Mouse (Mus musculus) lung, postnatal 10 days (tissue): ENCODE results near the gene Usp35.
A peak's percentile ranks its signal among the peaks of the same experiment; 100 is the strongest.

Experiments
- DNase-seq: peaks from one replicate; pipeline ENCODE4 v3.0.0; 2021

Gene Usp35

GRCm38 (mm10) chr7:97313364-97313995, 18.3 kb downstream of the Usp35 start:
- no peak for DNase-seq

GRCm38 (mm10) chr7:97312856-97313255, 19.0 kb downstream of the Usp35 start:
- no peak for DNase-seq

- no peak for DNase-seq
Observed at GRCm38 (mm10) chr7:97312196-97312595, 19.6 kb downstream of the Usp35 start.

GRCm38 (mm10) chr7:97311620-97312019, 20.2 kb downstream of the Usp35 start:
- no peak for DNase-seq

GRCm38 (mm10) chr7:97310341-97310635, 21.5 kb downstream of the Usp35 start:
- DNase-seq, result no peak

GRCm38 (mm10) chr7:97309461-97310340, 22.1 kb downstream of the Usp35 start:
- peak; percentile 0 for DNase-seq

GRCm38 (mm10) chr7:97307546-97307945, 24.3 kb downstream of the Usp35 start:
- no peak for DNase-seq

GRCm38 (mm10) chr7:97306813-97307212, 25.0 kb downstream of the Usp35 start:
- DNase-seq, result no peak

- no peak for DNase-seq
Observed at GRCm38 (mm10) chr7:97305206-97305605, 26.6 kb downstream of the Usp35 start.

GRCm38 (mm10) chr7:97304471-97304870, 27.3 kb downstream of the Usp35 start:
- DNase-seq, result peak; percentile 28

GRCm38 (mm10) chr7:97303614-97304013, 28.2 kb downstream of the Usp35 start:
- DNase-seq, result no peak

GRCm38 (mm10) chr7:97302876-97303275, 28.9 kb downstream of the Usp35 start:
- DNase-seq, result no peak

- no peak for DNase-seq
Observed at GRCm38 (mm10) chr7:97302261-97302660, 29.6 kb downstream of the Usp35 start.

- no peak for DNase-seq
Observed at GRCm38 (mm10) chr7:97301321-97301720, 30.5 kb downstream of the Usp35 start.

- DNase-seq, result no peak
Observed at GRCm38 (mm10) chr7:97300914-97301313, 30.9 kb downstream of the Usp35 start.

GRCm38 (mm10) chr7:97298943-97299342, 32.9 kb downstream of the Usp35 start:
- no peak for DNase-seq

- no peak for DNase-seq
Observed at GRCm38 (mm10) chr7:97298279-97298678, 33.5 kb downstream of the Usp35 start.

GRCm38 (mm10) chr7:97297466-97297865, 34.4 kb downstream of the Usp35 start:
- peak; percentile 78 for DNase-seq

GRCm38 (mm10) chr7:97296986-97297385, 34.8 kb downstream of the Usp35 start:
- no peak for DNase-seq

- no peak for DNase-seq
Observed at GRCm38 (mm10) chr7:97271068-97271467, 60.8 kb downstream of the Usp35 start.

- no peak for DNase-seq
Observed at GRCm38 (mm10) chr7:97270367-97270766, 61.5 kb downstream of the Usp35 start.

- peak; percentile 67 for DNase-seq
Observed at GRCm38 (mm10) chr7:97262541-97262940, 69.3 kb downstream of the Usp35 start.
